Mouse (Mus musculus): Measurements from ENCODE around the gene Bmp6.

Gene Bmp6

GRCm38 (mm10) chr13:38344713-38345430, at the start of gene Bmp6:
Gene Bmp6 (plus strand): TSS chr13:38345107.
- peak in 1 of 2 experiments; percentile 54 for DNase-seq (ENCODE audit: low spot score in 2 of 2)

- no peak for DNase-seq (ENCODE audit: low spot score in 2 of 2)
Measured at GRCm38 (mm10) chr13:38296166-38296565, 48.7 kb upstream of the Bmp6 start.

GRCm38 (mm10) chr13:38296601-38297000, 48.3 kb upstream of the Bmp6 start:
- DNase-seq (ENCODE audit: low spot score in 2 of 2): no peak

GRCm38 (mm10) chr13:38311125-38311524, 33.8 kb upstream of the Bmp6 start:
- no peak for DNase-seq (ENCODE audit: low spot score in 2 of 2)

- no peak for DNase-seq (ENCODE audit: low spot score in 2 of 2)
Measured at GRCm38 (mm10) chr13:38312357-38313040, 32.4 kb upstream of the Bmp6 start.

- no peak for DNase-seq (ENCODE audit: low spot score in 2 of 2)
Measured at GRCm38 (mm10) chr13:38314590-38314989, 30.3 kb upstream of the Bmp6 start.

GRCm38 (mm10) chr13:38318418-38318817, 26.5 kb upstream of the Bmp6 start:
- no peak for DNase-seq (ENCODE audit: low spot score in 2 of 2)

- no peak for DNase-seq (ENCODE audit: low spot score in 2 of 2)
Measured at GRCm38 (mm10) chr13:38320354-38320753, 24.6 kb upstream of the Bmp6 start.

GRCm38 (mm10) chr13:38324452-38324851, 20.5 kb upstream of the Bmp6 start:
- DNase-seq (ENCODE audit: low spot score in 2 of 2): no peak

- no peak for DNase-seq (ENCODE audit: low spot score in 2 of 2)
Measured at GRCm38 (mm10) chr13:38327377-38327776, 17.5 kb upstream of the Bmp6 start.

- no peak for DNase-seq (ENCODE audit: low spot score in 2 of 2)
Measured at GRCm38 (mm10) chr13:38333496-38333895, 11.4 kb upstream of the Bmp6 start.

- peak; percentile 34 to 66 for DNase-seq (ENCODE audit: low spot score in 2 of 2)
Measured at GRCm38 (mm10) chr13:38342598-38342997, 2.3 kb upstream of the Bmp6 start.

GRCm38 (mm10) chr13:38343202-38343601, 1.7 kb upstream of the Bmp6 start:
- DNase-seq (ENCODE audit: low spot score in 2 of 2): no peak

GRCm38 (mm10) chr13:38345431-38345820, 519 bp downstream of the Bmp6 start:
- DNase-seq (ENCODE audit: low spot score in 2 of 2): peak in 1 of 2 experiments; percentile 4

GRCm38 (mm10) chr13:38346096-38346915, 1.4 kb downstream of the Bmp6 start:
- peak in 1 of 2 experiments; percentile 4 for DNase-seq (ENCODE audit: low spot score in 2 of 2)

- DNase-seq (ENCODE audit: low spot score in 2 of 2): peak in 1 of 2 experiments; percentile 4
Measured at GRCm38 (mm10) chr13:38347021-38347774, 2.3 kb downstream of the Bmp6 start.

GRCm38 (mm10) chr13:38347775-38348135, 2.8 kb downstream of the Bmp6 start:
- no peak for DNase-seq (ENCODE audit: low spot score in 2 of 2)

- no peak for DNase-seq (ENCODE audit: low spot score in 2 of 2)
Measured at GRCm38 (mm10) chr13:38349046-38349445, 4.1 kb downstream of the Bmp6 start.

GRCm38 (mm10) chr13:38349818-38350217, 4.9 kb downstream of the Bmp6 start:
- DNase-seq (ENCODE audit: low spot score in 2 of 2): no peak

GRCm38 (mm10) chr13:38351996-38352395, 7.1 kb downstream of the Bmp6 start:
- DNase-seq (ENCODE audit: low spot score in 2 of 2): no peak

- no peak for DNase-seq (ENCODE audit: low spot score in 2 of 2)
Measured at GRCm38 (mm10) chr13:38352986-38353385, 8.1 kb downstream of the Bmp6 start.
